Mouse (Mus musculus): ENCODE results near the gene Rad51b.

Gene Rad51b

GRCm38 (mm10) chr12:79687683-79688386 lies 390.8 kb downstream of the Rad51b start:
- no peak for DNase-seq (ENCODE audit: low spot score in 2 of 2)

- DNase-seq (ENCODE audit: low spot score in 2 of 2), result no peak
These were observed 392.2 kb downstream of the Rad51b start for GRCm38 (mm10) chr12:79689299-79689698.

- no peak for DNase-seq (ENCODE audit: low spot score in 2 of 2)
These were observed 395.1 kb downstream of the Rad51b start for GRCm38 (mm10) chr12:79691929-79692862.

GRCm38 (mm10) chr12:79695832-79696434 lies 398.9 kb downstream of the Rad51b start:
- DNase-seq (ENCODE audit: low spot score in 2 of 2), result no peak

- DNase-seq (ENCODE audit: low spot score in 2 of 2), result no peak
These were observed 406.5 kb downstream of the Rad51b start for GRCm38 (mm10) chr12:79703555-79703954.

GRCm38 (mm10) chr12:79705501-79706266 lies 408.6 kb downstream of the Rad51b start:
- DNase-seq (ENCODE audit: low spot score in 2 of 2), result no peak

- DNase-seq (ENCODE audit: low spot score in 2 of 2), result no peak
These were observed 410.7 kb downstream of the Rad51b start for GRCm38 (mm10) chr12:79707565-79708422.

GRCm38 (mm10) chr12:79708423-79708733 lies 411.3 kb downstream of the Rad51b start:
- no peak for DNase-seq (ENCODE audit: low spot score in 2 of 2)

- no peak for DNase-seq (ENCODE audit: low spot score in 2 of 2)
These were observed 416.2 kb downstream of the Rad51b start for GRCm38 (mm10) chr12:79713286-79713685.

GRCm38 (mm10) chr12:79714484-79714883 lies 417.4 kb downstream of the Rad51b start:
- no peak for DNase-seq (ENCODE audit: low spot score in 2 of 2)

GRCm38 (mm10) chr12:79715506-79716345 lies 418.6 kb downstream of the Rad51b start:
- no peak for DNase-seq (ENCODE audit: low spot score in 2 of 2)

- DNase-seq (ENCODE audit: low spot score in 2 of 2), result no peak
These were observed 422.2 kb downstream of the Rad51b start for GRCm38 (mm10) chr12:79719091-79719846.

GRCm38 (mm10) chr12:79719847-79720201 lies 422.7 kb downstream of the Rad51b start:
- no peak for DNase-seq (ENCODE audit: low spot score in 2 of 2)

GRCm38 (mm10) chr12:79724875-79725274 lies 427.8 kb downstream of the Rad51b start:
- DNase-seq (ENCODE audit: low spot score in 2 of 2), result no peak

- no peak for DNase-seq (ENCODE audit: low spot score in 2 of 2)
These were observed 428.6 kb downstream of the Rad51b start for GRCm38 (mm10) chr12:79725711-79726110.

- no peak for DNase-seq (ENCODE audit: low spot score in 2 of 2)
These were observed 429.0 kb downstream of the Rad51b start for GRCm38 (mm10) chr12:79726116-79726515.

- no peak for DNase-seq (ENCODE audit: low spot score in 2 of 2)
These were observed 429.9 kb downstream of the Rad51b start for GRCm38 (mm10) chr12:79726959-79727358.

- no peak for DNase-seq (ENCODE audit: low spot score in 2 of 2)
These were observed 432.9 kb downstream of the Rad51b start for GRCm38 (mm10) chr12:79729926-79730506.

- DNase-seq (ENCODE audit: low spot score in 2 of 2), result no peak
These were observed 434.8 kb downstream of the Rad51b start for GRCm38 (mm10) chr12:79731905-79732304.
